Mouse (Mus musculus): Measurements from ENCODE around the gene Gm20696. TPM values are rescaled to one million over a fixed set of nuclear protein-coding genes. Genes with fewer than 3 reads are reported as not detected.

Gene Gm20696
- total RNA-seq, 2 experiments from 2014 or later = 9.0 to 9.2 TPM

DNA sequence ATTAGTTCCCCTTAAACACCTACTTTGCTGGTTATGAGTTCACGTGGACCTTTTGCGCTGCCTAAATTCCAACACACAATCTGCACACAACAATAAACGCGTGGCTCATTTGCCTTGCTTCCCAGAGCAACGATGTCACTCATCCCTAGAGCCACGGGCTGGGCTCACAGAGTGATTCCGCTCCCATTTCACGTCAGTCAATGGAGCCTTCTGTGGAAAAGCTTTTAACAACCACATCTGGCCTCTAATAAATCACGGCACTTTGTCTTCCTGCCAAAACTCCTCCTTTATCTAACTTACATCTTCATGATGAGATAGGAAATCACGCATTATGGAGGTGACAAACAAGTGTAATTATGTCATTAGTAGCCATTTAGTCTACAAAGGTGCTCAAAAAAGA lies 318.8 kb downstream of the Gm20696 start:
- intact Hi-C loops (cut with DNase I) = loop anchor here (1.0 kb wide), 1 partner anchor 81 kb away; no protein-coding TSS in a partner anchor
- Histone ChIP-seq H3K27ac (no peak overlapping the region), H3K4me3 (no peak overlapping the region)
- no peak for TF ChIP-seq CTCF (IDR thresholded peaks at IDR 0.05)
- DNase-seq (ENCODE audit: extremely low spot score in 1 of 2, low spot score in 2 of 2) = no peak

DNA sequence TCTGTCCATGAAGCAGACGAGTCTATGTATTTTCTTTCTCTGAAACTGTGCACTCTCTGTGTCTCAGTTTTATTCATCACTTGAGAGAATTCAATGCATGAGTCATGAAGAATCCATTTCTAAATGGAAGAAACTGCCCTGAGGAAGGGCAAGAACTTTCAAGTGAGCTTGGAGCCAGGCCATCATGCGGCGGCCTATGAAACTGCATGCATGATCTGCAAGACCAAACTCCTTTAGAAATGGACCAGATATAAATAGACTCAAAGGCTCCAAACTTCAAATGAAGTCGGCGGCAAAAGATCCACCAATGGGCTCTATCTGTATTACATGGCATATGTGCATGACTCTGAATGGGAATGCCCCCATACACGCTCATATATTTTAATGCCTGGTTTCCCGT lies 321.6 kb downstream of the Gm20696 start:
- DNase-seq (ENCODE audit: extremely low spot score in 1 of 2, low spot score in 2 of 2) = no peak
- intact Hi-C loops (cut with DNase I) = no loop called here
- H3K4me3 ChIP-seq = no peak overlapping the region
- H3K27ac ChIP-seq = no peak overlapping the region
- TF ChIP-seq CTCF (IDR thresholded peaks at IDR 0.05) = no peak

DNA sequence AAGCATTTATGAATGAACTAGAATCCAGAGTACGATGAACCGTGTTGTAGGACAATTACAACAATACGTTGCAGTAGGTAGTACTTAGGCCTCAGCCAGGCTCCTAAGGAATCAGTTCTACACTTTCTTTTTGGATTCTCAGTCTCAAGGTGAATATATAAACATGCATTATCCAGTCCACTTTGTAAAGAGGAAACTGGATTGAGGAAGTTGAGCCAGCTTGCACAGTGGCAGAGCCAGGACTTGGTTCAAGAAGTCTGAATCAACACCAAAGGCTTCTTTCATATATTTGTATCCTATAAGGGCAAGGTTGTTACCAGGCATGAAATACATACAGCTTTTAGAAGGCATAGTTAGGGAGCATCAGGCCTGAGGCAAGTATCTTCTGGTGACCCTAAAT lies 322.2 kb downstream of the Gm20696 start:
- H3K27ac ChIP-seq = no peak overlapping the region
- intact Hi-C loops (cut with DNase I) = no loop called here
- no peak overlapping the region for H3K4me3 ChIP-seq
- no peak for DNase-seq (ENCODE audit: extremely low spot score in 1 of 2, low spot score in 2 of 2)
- no peak for TF ChIP-seq CTCF (IDR thresholded peaks at IDR 0.05)

DNA sequence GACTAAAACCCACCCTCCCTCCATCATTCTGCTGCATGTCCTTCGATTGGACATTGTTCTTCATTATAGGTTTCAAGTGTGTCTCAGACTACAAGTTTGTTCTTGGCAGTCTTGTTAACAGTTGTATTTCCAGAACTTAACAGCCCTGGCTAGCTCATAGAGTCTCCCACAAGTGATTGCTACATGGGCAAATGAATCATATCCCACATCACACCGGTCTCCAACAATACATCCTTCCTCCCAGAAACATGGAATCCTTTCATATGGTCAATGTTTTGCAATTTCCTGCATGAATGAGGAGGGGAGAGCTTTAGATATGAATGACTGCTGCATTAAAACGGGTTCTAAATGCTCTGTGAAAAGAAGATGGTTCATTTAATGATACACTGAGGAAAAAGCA lies 322.8 kb downstream of the Gm20696 start:
- no peak overlapping the region for H3K27ac ChIP-seq
- no peak for TF ChIP-seq CTCF (IDR thresholded peaks at IDR 0.05)
- intact Hi-C loops (cut with DNase I) = no loop called here
- no peak overlapping the region for H3K4me3 ChIP-seq
- DNase-seq (ENCODE audit: extremely low spot score in 1 of 2, low spot score in 2 of 2) = no peak

DNA sequence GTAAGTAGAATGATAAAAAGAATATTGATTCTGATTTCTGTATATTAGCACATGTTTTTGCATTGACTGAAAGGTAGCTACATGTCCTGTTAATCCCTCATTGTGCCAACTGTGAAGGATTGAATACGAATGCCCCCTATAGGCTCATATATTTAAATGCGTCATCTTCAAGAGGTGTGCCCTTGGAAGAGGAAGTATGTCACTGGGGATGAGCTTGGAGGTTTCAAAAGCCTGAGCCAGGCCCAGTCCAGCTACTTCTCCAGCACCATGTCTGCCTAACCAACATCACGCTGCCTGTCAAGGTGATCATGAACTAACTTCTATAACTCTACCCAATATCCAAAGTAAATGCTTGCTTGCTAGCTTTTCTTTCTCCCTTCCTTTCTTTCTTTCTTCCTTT lies 324.2 kb downstream of the Gm20696 start:
- DNase-seq (ENCODE audit: extremely low spot score in 1 of 2, low spot score in 2 of 2) = no peak
- TF ChIP-seq CTCF (IDR thresholded peaks at IDR 0.05) = no peak
- Histone ChIP-seq H3K27ac (no peak overlapping the region), H3K4me3 (no peak overlapping the region)
- intact Hi-C loops (cut with DNase I) = no loop called here

DNA sequence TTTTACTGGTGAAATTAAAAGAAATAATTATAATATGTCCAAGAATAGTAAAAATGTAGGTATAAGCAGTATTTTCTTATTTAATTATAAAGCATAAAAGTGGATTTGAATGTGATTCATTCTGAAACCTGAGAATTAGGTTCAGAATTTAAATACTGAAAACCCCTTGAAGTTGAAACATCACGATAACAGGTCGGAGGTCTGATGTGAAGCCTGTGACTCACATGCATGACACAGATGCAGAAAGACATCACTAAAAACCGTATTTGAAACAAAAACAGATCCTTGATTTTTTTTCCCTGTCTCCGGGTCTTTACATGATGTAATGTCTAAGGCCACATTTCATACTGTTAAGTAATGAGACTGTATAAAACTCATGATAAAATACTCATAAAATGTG lies 325.7 kb downstream of the Gm20696 start:
- DNase-seq (ENCODE audit: extremely low spot score in 1 of 2, low spot score in 2 of 2) = no peak
- intact Hi-C loops (cut with DNase I) = no loop called here
- TF ChIP-seq CTCF (IDR thresholded peaks at IDR 0.05) = no peak
- Histone ChIP-seq H3K27ac (no peak overlapping the region), H3K4me3 (no peak overlapping the region)

DNA sequence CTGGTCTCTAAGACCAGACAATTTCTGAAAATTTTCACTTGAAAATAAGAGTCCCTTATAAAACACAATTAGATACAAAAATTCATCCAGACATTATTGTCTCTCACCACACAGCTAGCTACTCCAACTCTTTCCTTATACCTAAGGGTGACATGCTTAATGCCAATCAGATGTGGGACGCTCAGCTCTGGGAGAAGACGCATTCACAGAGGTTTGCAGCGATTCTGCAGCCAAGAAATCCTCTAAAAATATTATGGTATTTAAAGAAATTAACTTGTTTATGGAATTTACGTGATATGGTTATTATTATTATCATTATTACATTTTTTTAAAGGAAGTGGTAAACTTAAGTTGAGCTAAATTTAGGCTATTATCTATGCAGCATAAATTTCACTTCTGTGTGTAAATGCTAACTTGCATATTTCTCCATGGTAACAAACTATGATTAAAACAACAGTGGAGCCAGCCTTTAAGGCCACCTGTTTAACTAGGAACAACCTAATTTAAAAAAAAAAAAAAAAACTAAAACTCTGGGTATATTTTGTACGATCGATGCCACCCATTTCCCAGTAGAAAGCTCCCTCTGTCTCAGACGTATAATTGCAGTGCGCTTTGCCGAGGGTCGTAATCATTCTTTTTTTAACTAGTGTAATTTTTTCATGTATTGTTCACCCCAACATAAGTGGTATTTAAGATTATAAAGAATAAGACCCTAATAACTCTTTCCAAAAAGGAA lies 326.4 kb downstream of the Gm20696 start:
- TF ChIP-seq CTCF (IDR thresholded peaks at IDR 0.05) = no peak
- intact Hi-C loops (cut with DNase I) = loop anchor here (5.0 kb wide), 1 partner anchor 182 kb away; the partner anchor contains the start of gene Foxp1
- H3K4me3 ChIP-seq = no peak overlapping the region
- H3K27ac ChIP-seq = no peak overlapping the region
- DNase-seq (ENCODE audit: extremely low spot score in 1 of 2, low spot score in 2 of 2) = no peak

DNA sequence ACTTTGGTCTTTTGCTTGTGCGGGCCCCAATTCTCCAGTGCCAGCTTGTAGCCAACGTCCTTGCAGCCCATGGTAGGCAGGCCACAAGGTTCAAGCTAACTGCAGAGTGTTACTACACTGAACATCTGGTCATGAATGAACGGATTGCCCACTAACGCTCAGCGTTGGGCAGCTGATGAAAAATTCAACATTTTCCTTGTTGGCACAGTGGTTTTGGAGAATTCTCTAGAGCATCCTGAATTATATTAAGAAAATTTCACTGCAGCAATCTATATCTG lies 327.3 kb downstream of the Gm20696 start:
- intact Hi-C loops (cut with DNase I) = loop anchor here (5.0 kb wide), 1 partner anchor 183 kb away; the partner anchor contains the start of gene Foxp1
- no peak for DNase-seq (ENCODE audit: extremely low spot score in 1 of 2, low spot score in 2 of 2)
- Histone ChIP-seq H3K27ac (no peak overlapping the region), H3K4me3 (no peak overlapping the region)
- no peak for TF ChIP-seq CTCF (IDR thresholded peaks at IDR 0.05)

DNA sequence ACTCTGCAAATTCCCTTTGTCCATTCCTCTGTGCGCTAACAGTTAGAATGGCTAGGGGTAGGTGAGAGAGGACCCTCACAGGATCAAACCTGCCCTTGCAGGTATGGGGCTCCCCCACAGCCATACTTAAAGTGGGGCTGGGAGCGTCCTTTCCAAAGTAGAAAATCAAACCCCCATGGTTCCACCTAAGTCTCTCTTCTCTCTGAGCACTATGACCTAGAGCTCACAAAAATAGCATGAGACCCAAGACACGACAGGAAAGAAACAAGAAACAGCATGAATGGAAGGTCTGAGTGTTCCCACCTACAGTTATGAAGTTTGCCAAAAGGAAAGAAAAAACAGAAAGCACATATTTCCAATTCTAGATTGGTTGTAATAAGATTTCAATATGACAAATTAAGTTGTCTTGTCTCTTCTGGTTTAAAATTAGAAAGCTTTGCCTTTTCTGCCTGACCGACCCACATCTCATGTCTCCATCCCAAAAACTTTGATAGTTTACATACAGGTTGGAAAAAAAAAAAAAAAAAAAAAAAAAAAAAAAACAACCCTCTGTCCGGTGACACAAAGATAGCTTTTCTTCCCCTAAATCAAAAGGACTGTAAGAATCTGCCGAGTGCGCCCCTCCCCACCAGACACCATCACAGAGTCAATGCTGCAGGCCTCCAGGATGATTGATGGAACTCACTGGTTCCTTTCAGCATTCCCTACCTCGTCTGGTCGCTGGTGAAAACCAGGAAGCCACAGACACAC lies 327.8 kb downstream of the Gm20696 start:
- intact Hi-C loops (cut with DNase I) = loop anchor here (5.0 kb wide), 1 partner anchor 184 kb away; the partner anchor contains the start of gene Foxp1
- H3K27ac ChIP-seq = no peak overlapping the region
- H3K4me3 ChIP-seq = no peak overlapping the region
- no peak for DNase-seq (ENCODE audit: extremely low spot score in 1 of 2, low spot score in 2 of 2)
- TF ChIP-seq CTCF (IDR thresholded peaks at IDR 0.05) = no peak

DNA sequence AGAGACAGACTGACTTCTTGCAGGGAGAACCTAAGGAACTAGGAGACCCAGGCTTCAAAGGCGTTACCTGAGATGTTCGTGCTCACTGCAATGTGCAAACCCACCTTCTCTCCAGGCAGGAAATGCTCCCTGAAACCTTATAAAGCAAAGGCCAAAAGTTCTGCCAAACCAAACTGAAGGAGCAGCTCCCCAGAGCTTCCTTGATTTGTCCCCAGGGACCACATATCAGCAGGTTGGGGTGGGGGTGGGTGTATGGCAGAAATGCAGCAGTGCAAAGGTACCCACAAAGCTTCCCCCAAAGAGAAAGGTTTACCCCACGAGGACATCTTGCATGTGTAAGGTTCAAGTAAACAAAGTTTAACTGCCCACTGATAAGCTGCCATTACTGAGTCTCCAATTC lies 328.4 kb downstream of the Gm20696 start:
- Histone ChIP-seq H3K27ac (no peak overlapping the region), H3K4me3 (no peak overlapping the region)
- no peak for DNase-seq (ENCODE audit: extremely low spot score in 1 of 2, low spot score in 2 of 2)
- no peak for TF ChIP-seq CTCF (IDR thresholded peaks at IDR 0.05)
- intact Hi-C loops (cut with DNase I) = loop anchor here (5.0 kb wide), 1 partner anchor 184 kb away; the partner anchor contains the start of gene Foxp1

DNA sequence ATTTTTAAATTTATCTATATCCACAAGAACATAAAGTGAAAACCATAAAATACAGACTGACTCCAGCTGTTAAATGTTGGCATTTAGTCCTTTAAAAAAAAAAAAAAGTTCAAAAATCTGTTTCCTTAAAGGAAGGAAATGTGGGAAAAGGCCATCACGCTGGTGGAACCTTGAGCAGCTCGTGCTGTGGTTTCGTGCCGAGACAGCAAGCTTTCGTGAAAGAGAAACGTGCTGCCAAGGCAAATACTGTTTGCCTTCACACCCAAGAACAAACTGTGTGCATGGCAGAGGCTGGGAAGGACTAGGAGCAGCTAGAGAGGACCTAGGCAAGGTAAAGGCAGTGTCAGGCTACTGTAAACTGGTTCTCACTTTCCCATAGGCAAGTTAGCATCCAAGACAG lies 329.0 kb downstream of the Gm20696 start:
- Histone ChIP-seq H3K27ac (no peak overlapping the region), H3K4me3 (no peak overlapping the region)
- no peak for TF ChIP-seq CTCF (IDR thresholded peaks at IDR 0.05)
- intact Hi-C loops (cut with DNase I) = loop anchor here (5.0 kb wide), 1 partner anchor 185 kb away; the partner anchor contains the start of gene Foxp1
- DNase-seq (ENCODE audit: extremely low spot score in 1 of 2, low spot score in 2 of 2) = no peak

DNA sequence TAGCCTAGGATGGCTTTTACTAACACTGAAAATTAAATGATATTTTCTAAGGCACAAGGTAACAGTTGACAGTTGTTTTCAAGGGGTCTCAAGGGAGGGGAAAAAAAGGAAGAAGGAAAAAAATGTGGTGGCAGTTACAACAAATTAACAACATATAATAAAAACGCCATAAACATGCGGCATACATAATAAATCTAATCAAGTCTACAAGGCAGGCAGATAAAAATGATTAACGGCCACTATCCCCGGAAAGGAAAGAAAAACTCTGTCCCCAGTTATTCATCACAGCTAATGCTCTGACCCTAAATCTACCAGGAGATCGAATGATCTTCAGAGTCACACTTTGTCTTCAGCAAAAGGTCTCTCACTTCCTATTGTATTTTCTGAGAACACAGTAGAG lies 330.4 kb downstream of the Gm20696 start:
- intact Hi-C loops (cut with DNase I) = loop anchor here (5.0 kb wide), 1 partner anchor 186 kb away; the partner anchor contains the start of gene Foxp1
- TF ChIP-seq CTCF (IDR thresholded peaks at IDR 0.05) = no peak
- DNase-seq (ENCODE audit: extremely low spot score in 1 of 2, low spot score in 2 of 2) = no peak
- Histone ChIP-seq H3K4me3 (no peak overlapping the region), H3K27ac (no peak overlapping the region)

Data from left cerebral cortex, adult 2 months (tissue).